Mouse (Mus musculus): Measurements from ENCODE around the gene Rps17. TPM values are rescaled to one million over a fixed set of nuclear protein-coding genes. Genes with fewer than 3 reads are reported as not detected.
A peak's percentile ranks its signal among the peaks of the same experiment; 100 is the strongest.

Rps17 gene
- polyA plus RNA-seq, 1 experiment = 823 TPM

GRCm38 (mm10) chr7:81356360-81356759, 11.3 kb upstream of the Rps17 start:
- TF ChIP-seq POLR2A (IDR thresholded peaks at IDR 0.05; ENCODE audit: low read depth, low read length) = no peak
- no peak for TF ChIP-seq CTCF (IDR thresholded peaks at IDR 0.05; ENCODE audit: extremely low read depth, insufficient read length, insufficient replicate concordance, low read depth, low read length)
- Histone ChIP-seq H3K36me3 (ENCODE audit: control insufficient read depth, insufficient read depth, low read length) (no peaks in the 10 kb centered on the region), H3K27me3 (ENCODE audit: control insufficient read depth, insufficient read depth, low read length) (no peaks in the 10 kb centered on the region), H3K4me3 (ENCODE audit: low read depth, low read length) (no peak overlapping the region), H3K27ac (ENCODE audit: insufficient read depth, low read depth, low read length) (no peak overlapping the region), H3K4me1 (ENCODE audit: control insufficient read depth, insufficient read depth, insufficient read length, low read length) (no peaks in the 10 kb centered on the region)
- WGBS = 74% methylated on average over 1 of the region's 1 CpGs

- no peaks in the 10 kb centered on the region for H3K4me1 ChIP-seq (ENCODE audit: control insufficient read depth, insufficient read depth, insufficient read length, low read length)
- H3K27ac ChIP-seq (ENCODE audit: insufficient read depth, low read depth, low read length) = no peak overlapping the region
- TF ChIP-seq POLR2A (IDR thresholded peaks at IDR 0.05; ENCODE audit: low read depth, low read length) = no peak
- no peak for TF ChIP-seq CTCF (IDR thresholded peaks at IDR 0.05; ENCODE audit: extremely low read depth, insufficient read length, insufficient replicate concordance, low read depth, low read length)
- H3K36me3 ChIP-seq (ENCODE audit: control insufficient read depth, insufficient read depth, low read length) = no peaks in the 10 kb centered on the region
- 81% methylated on average over 7 of the region's 7 CpGs for WGBS
- H3K4me3 ChIP-seq (ENCODE audit: low read depth, low read length) = no peak overlapping the region
- H3K27me3 ChIP-seq (ENCODE audit: control insufficient read depth, insufficient read depth, low read length) = no peaks in the 10 kb centered on the region
These were observed 10.7 kb upstream of the Rps17 start for GRCm38 (mm10) chr7:81355746-81356145.

- Histone ChIP-seq H3K36me3 (ENCODE audit: control insufficient read depth, insufficient read depth, low read length) (no peaks in the 10 kb centered on the region), H3K4me1 (ENCODE audit: control insufficient read depth, insufficient read depth, insufficient read length, low read length) (no peaks in the 10 kb centered on the region), H3K27me3 (ENCODE audit: control insufficient read depth, insufficient read depth, low read length) (no peaks in the 10 kb centered on the region), H3K4me3 (ENCODE audit: low read depth, low read length) (no peak overlapping the region), H3K27ac (ENCODE audit: insufficient read depth, low read depth, low read length) (no peak overlapping the region)
- TF ChIP-seq CTCF (IDR thresholded peaks at IDR 0.05; ENCODE audit: extremely low read depth, insufficient read length, insufficient replicate concordance, low read depth, low read length) (no peak), POLR2A (IDR thresholded peaks at IDR 0.05; ENCODE audit: low read depth, low read length) (no peak)
- WGBS = 78% methylated on average over 4 of the region's 4 CpGs
These were observed 6.8 kb upstream of the Rps17 start for GRCm38 (mm10) chr7:81351826-81352225.

- Histone ChIP-seq H3K4me3 (ENCODE audit: low read depth, low read length) (no peak overlapping the region), H3K36me3 (ENCODE audit: control insufficient read depth, insufficient read depth, low read length) (peaks cover 6% of the 10 kb centered on the region), H3K4me1 (ENCODE audit: control insufficient read depth, insufficient read depth, insufficient read length, low read length) (peaks cover 7% of the 10 kb centered on the region), H3K27ac (ENCODE audit: insufficient read depth, low read depth, low read length) (no peak overlapping the region), H3K27me3 (ENCODE audit: control insufficient read depth, insufficient read depth, low read length) (no peaks in the 10 kb centered on the region)
- no peak for TF ChIP-seq CTCF (IDR thresholded peaks at IDR 0.05; ENCODE audit: extremely low read depth, insufficient read length, insufficient replicate concordance, low read depth, low read length)
- TF ChIP-seq POLR2A (IDR thresholded peaks at IDR 0.05; ENCODE audit: low read depth, low read length) = no peak
- 68% methylated on average over 7 of the region's 7 CpGs for WGBS
These were observed 3.2 kb upstream of the Rps17 start for GRCm38 (mm10) chr7:81348206-81348605.

DNA sequence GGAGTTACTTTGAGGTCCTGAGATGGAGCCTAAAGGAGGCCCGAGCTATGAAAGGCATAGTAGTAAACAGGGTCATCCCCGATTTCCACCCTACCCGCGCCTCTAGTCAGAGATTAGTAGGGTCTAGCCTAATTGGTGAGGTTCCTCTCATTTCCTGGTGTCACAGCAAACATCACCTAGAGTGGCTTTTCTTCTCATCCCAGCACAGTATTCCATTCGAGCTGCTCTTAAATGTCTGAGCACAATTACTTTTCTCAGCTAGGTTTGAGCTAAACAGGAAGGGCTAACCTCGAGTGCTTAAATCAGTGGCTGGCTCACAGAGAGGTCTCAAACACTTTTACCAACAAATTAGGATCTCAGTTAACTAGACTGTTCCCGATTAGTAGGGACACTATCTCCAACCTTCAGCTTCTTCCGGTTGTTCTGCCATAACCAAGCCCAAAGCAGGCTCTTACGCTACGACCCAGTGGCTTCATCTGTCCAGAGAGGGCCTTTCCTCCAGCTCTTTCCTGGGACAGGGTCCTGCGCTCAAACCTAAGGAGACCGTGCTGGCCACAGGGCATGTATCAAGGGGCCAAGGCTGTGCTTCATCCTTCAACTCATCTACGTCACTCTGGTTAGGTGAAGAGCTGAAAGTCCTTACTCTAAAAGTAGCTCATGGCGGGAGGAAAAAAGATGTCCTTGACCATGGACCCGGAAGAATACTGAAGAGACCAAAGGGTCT, 555 bp upstream of the Rps17 start:
- TF ChIP-seq CTCF (IDR thresholded peaks at IDR 0.05; ENCODE audit: extremely low read depth, insufficient read length, insufficient replicate concordance, low read depth, low read length) (no peak), POLR2A (IDR thresholded peaks at IDR 0.05; ENCODE audit: low read depth, low read length) (no peak)
- Histone ChIP-seq H3K27ac (ENCODE audit: insufficient read depth, low read depth, low read length) (no peak overlapping the region), H3K36me3 (ENCODE audit: control insufficient read depth, insufficient read depth, low read length) (peaks cover 18% of the 10 kb centered on the region), H3K27me3 (ENCODE audit: control insufficient read depth, insufficient read depth, low read length) (no peaks in the 10 kb centered on the region), H3K4me1 (ENCODE audit: control insufficient read depth, insufficient read depth, insufficient read length, low read length) (peaks cover 10% of the 10 kb centered on the region), H3K4me3 (ENCODE audit: low read depth, low read length) (peak overlapping the region; percentile 99)
- 60% methylated on average over 15 of the region's 15 CpGs for WGBS

DNA sequence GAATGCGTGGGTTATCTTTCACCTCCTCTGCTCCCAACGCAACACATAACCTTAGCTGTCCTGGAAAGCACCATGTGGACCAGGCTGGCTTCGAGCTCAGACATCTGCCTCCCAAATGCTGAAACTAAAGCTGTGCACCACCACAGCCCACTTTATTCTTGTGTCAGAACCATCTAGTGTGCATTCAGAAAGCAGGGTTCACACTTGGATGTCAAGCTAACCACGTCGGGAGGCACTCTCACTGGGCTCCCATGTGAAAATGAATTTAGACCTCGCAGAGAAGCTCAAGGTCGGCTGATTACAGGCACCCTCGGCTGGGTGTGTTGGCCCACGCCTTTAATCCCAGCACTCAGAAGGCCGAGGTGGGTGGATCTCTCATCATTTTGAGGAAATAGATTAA, 1.2 kb downstream of the Rps17 start:
- WGBS = 4% methylated on average over 10 of the region's 10 CpGs
- H3K36me3 ChIP-seq (ENCODE audit: control insufficient read depth, insufficient read depth, low read length) = peaks cover 25% of the 10 kb centered on the region
- H3K4me3 ChIP-seq (ENCODE audit: low read depth, low read length) = peak overlapping the region; percentile 99
- H3K27me3 ChIP-seq (ENCODE audit: control insufficient read depth, insufficient read depth, low read length) = no peaks in the 10 kb centered on the region
- H3K27ac ChIP-seq (ENCODE audit: insufficient read depth, low read depth, low read length) = no peak overlapping the region
- H3K4me1 ChIP-seq (ENCODE audit: control insufficient read depth, insufficient read depth, insufficient read length, low read length) = peaks cover 10% of the 10 kb centered on the region
- TF ChIP-seq POLR2A (IDR thresholded peaks at IDR 0.05; ENCODE audit: low read depth, low read length) = no peak
- no peak for TF ChIP-seq CTCF (IDR thresholded peaks at IDR 0.05; ENCODE audit: extremely low read depth, insufficient read length, insufficient replicate concordance, low read depth, low read length)

DNA sequence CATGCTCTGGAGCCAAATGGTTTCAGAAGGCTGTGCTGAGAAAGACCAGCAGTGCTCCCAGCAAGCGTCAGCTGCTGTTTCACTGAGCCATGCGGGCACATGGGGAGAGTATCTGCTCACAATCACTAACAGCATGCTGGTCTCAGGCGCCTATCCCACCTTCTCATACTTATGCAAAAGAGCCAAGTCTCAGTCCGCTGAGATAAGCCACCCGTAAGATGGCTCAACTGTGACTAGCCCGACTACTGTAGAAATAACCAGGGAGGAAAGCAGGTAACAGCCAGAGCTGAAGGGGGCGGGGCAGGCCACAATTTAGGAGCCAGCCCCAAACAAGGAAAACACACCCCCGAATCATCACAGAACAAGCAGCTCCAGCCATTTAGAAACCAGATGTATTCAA, 1.7 kb downstream of the Rps17 start:
- Histone ChIP-seq H3K27ac (ENCODE audit: insufficient read depth, low read depth, low read length) (no peak overlapping the region), H3K36me3 (ENCODE audit: control insufficient read depth, insufficient read depth, low read length) (peaks cover 27% of the 10 kb centered on the region), H3K4me1 (ENCODE audit: control insufficient read depth, insufficient read depth, insufficient read length, low read length) (peaks cover 10% of the 10 kb centered on the region), H3K4me3 (ENCODE audit: low read depth, low read length) (peak overlapping the region; percentile 99), H3K27me3 (ENCODE audit: control insufficient read depth, insufficient read depth, low read length) (no peaks in the 10 kb centered on the region)
- TF ChIP-seq POLR2A (IDR thresholded peaks at IDR 0.05; ENCODE audit: low read depth, low read length) = no peak
- 15% methylated on average over 8 of the region's 8 CpGs for WGBS
